Comparison of ENCODE assay signal across 18 mouse cellular contexts in genomic region chr11:74842045-74842444, GRCm38 (mm10). TPM values are rescaled to one million over a fixed set of nuclear protein-coding genes. Genes with fewer than 3 reads are reported as not detected.
DNase-seq lines count a peak whose midpoint lies in the region; ATAC-seq and TF ChIP-seq lines count a peak whose summit lies in the region.
"Had no signal": no experiment of that assay in that cellular context is flagged by ENCODE, and none has a peak within 500 bp of the region (broad histone marks: within the 10 kb centered on the region; RNA-seq: fewer than 3 reads in every experiment).

No protein-coding gene starts in this region.

- intact Hi-C loops in heart, postnatal 36 days (cut with DNase I) = no loop called here

- H3K4me3 ChIP-seq in heart, embryonic 15.5 days = no peak overlapping the region
- no peak overlapping the region for H3K4me3 ChIP-seq in kidney, postnatal 0 days (replicated peaks; ENCODE audit: low read depth, low read length)
- no peak overlapping the region for H3K4me3 ChIP-seq in kidney, embryonic 15.5 days (replicated peaks)
- peak overlapping the region; percentile 23 for H3K4me3 ChIP-seq in megakaryocyte, embryonic 14.5 days (replicated peaks)
- H3K4me3 ChIP-seq: forebrain, embryonic 12.5 days; neural tube, embryonic 15.5 days had no signal

- H3K36me3 ChIP-seq in heart, embryonic 15.5 days = peaks cover 15% of the 10 kb centered on the region
- H3K36me3 ChIP-seq in kidney, postnatal 0 days (ENCODE audit: insufficient read depth, low read length) = peaks cover 17% of the 10 kb centered on the region
- peaks cover 54% of the 10 kb centered on the region for H3K36me3 ChIP-seq in kidney, embryonic 15.5 days
- H3K36me3 ChIP-seq in megakaryocyte, embryonic 14.5 days (replicated peaks; ENCODE audit: low read length) = peaks cover 77% of the 10 kb centered on the region

- peak; percentile 5 for DNase-seq in adrenal gland, postnatal 14 days
- no peak for DNase-seq in adrenal gland, postnatal 25 days
- DNase-seq in heart, postnatal 36 days = no peak
- no peak for DNase-seq in kidney, postnatal 0 days (ENCODE audit: low spot score)
- DNase-seq: gastrocnemius, postnatal 14 days; heart, adult 18-20 months; lung, adult 18-20 months; lung, postnatal 14 days; thymus, adult 18-20 months; thymus, postnatal 4 days had no signal

- H3K9me3 ChIP-seq in heart, embryonic 15.5 days (replicated peaks) = no peaks in the 10 kb centered on the region
- H3K9me3 ChIP-seq in kidney, postnatal 0 days (replicated peaks; ENCODE audit: low read length) = no peaks in the 10 kb centered on the region
- 0 out of 2 replicates have a peak, but pooled peaks cover 3% of the 10 kb centered on the region for H3K9me3 ChIP-seq in kidney, embryonic 15.5 days (replicated peaks)
- peaks cover 17% of the 10 kb centered on the region for H3K9me3 ChIP-seq in megakaryocyte, embryonic 14.5 days
- H3K9me3 ChIP-seq: forebrain, embryonic 12.5 days; neural tube, embryonic 15.5 days had no signal

- no peak overlapping the region for H3K4me2 ChIP-seq in heart, embryonic 15.5 days
- H3K4me2 ChIP-seq in kidney, postnatal 0 days (ENCODE audit: low read length) = no peak overlapping the region
- H3K4me2 ChIP-seq in kidney, embryonic 15.5 days = no peak overlapping the region
- H3K4me2 ChIP-seq: forebrain, embryonic 12.5 days; neural tube, embryonic 15.5 days had no signal

- ATAC-seq in heart, embryonic 15.5 days (replicated peaks; ENCODE audit: insufficient number of reproducible peaks, insufficient read depth, low FRiP score, low read depth) = no peak
- no peak for ATAC-seq in kidney, postnatal 0 days (replicated peaks; ENCODE audit: low FRiP score, low read depth)
- ATAC-seq in kidney, embryonic 15.5 days (replicated peaks; ENCODE audit: low FRiP score) = no peak
- ATAC-seq in megakaryocyte, adult 5-6 weeks (ENCODE audit: poor library complexity, severe bottlenecking) = no peak
- ATAC-seq: activated CD4-positive, CD25-positive, alpha-beta regulatory T cell, adult 4 months; midbrain, embryonic 16.5 days had no signal

- no peaks in the 10 kb centered on the region for H3K27me3 ChIP-seq in heart, embryonic 15.5 days
- no peaks in the 10 kb centered on the region for H3K27me3 ChIP-seq in kidney, postnatal 0 days (ENCODE audit: insufficient read depth, low read length)
- H3K27me3 ChIP-seq in kidney, embryonic 15.5 days = no peaks in the 10 kb centered on the region
- no peaks in the 10 kb centered on the region for H3K27me3 ChIP-seq in megakaryocyte, embryonic 14.5 days (replicated peaks)
- H3K27me3 ChIP-seq: forebrain, embryonic 12.5 days; neural tube, embryonic 15.5 days had no signal

- H3K4me1 ChIP-seq in heart, embryonic 15.5 days (replicated peaks) = peaks cover 51% of the 10 kb centered on the region
- peaks cover 40% of the 10 kb centered on the region for H3K4me1 ChIP-seq in kidney, postnatal 0 days (replicated peaks; ENCODE audit: insufficient read depth, low read length)
- H3K4me1 ChIP-seq in kidney, embryonic 15.5 days = peaks cover 57% of the 10 kb centered on the region
- peaks cover 76% of the 10 kb centered on the region for H3K4me1 ChIP-seq in megakaryocyte, embryonic 14.5 days

- WGBS in heart, embryonic 15.5 days = 82% methylated on average over 13 of the region's 13 CpGs
- 82% methylated on average over 13 of the region's 13 CpGs for WGBS in kidney, postnatal 0 days
- 87% methylated on average over 13 of the region's 13 CpGs for WGBS in kidney, embryonic 15.5 days

- TF ChIP-seq CTCF in kidney, postnatal 0 days (IDR thresholded peaks at IDR 0.05; ENCODE audit: low read depth) = no peak

- H3K9ac ChIP-seq in heart, embryonic 15.5 days = no peak overlapping the region
- no peak overlapping the region for H3K9ac ChIP-seq in kidney, postnatal 0 days (ENCODE audit: low read depth, low read length)
- H3K9ac ChIP-seq in kidney, embryonic 15.5 days = no peak overlapping the region
- H3K9ac ChIP-seq: forebrain, embryonic 12.5 days; neural tube, embryonic 15.5 days had no signal

- H3K27ac ChIP-seq in heart, embryonic 15.5 days = 0 out of 2 replicates have a peak overlapping the region, but pooled peaks have one; percentile 52
- H3K27ac ChIP-seq in kidney, postnatal 0 days = peak overlapping the region; percentile 89
- no peak overlapping the region for H3K27ac ChIP-seq in kidney, embryonic 15.5 days
- H3K27ac ChIP-seq: forebrain, embryonic 12.5 days; neural tube, embryonic 15.5 days had no signal

RNA-seq across cellular contexts. Expression of gene Mnt, which starts 11.3 kb away (rescaled TPM):
- total RNA-seq in adrenal gland, postnatal 14 days (2021) = 22.8 and 29.9 TPM in 2 replicates
- 35.5 and 37.7 TPM in 2 replicates for total RNA-seq in adrenal gland, postnatal 25 days (2021)
- 3.0 and 3.7 TPM in 2 replicates for polyA plus RNA-seq in heart, embryonic 15.5 days (2015; fragmentation: Nextera tagmentation; extraction: Ambion mirVana)
- 10 to 100 TPM; 11.4 to 11.9 TPM for total RNA-seq in heart, postnatal 36 days (2021)
- 5.5 and 5.7 TPM in 2 replicates for polyA plus RNA-seq in kidney, postnatal 0 days (2015; fragmentation: Nextera tagmentation; extraction: Ambion mirVana)
- polyA plus RNA-seq in kidney, embryonic 15.5 days (2015; fragmentation: Nextera tagmentation; extraction: Ambion mirVana) = 5.0 and 5.7 TPM in 2 replicates
- polyA plus RNA-seq in megakaryocyte, embryonic 14.5 days (2012; ENCODE audit: insufficient read depth, low replicate concordance) = 59.1 and 85.0 TPM in 2 replicates
- total RNA-seq in megakaryocyte, adult 5-6 weeks (2015) = 14.5 and 17.0 TPM in 2 replicates
- total RNA-seq in megakaryocyte, adult 5-6 weeks (2017) = 3.8 and 6.1 TPM in 2 replicates

RNA-seq across cellular contexts. Expression of gene Sgsm2, which starts 54.8 kb away (rescaled TPM):
- 21.3 and 22.4 TPM in 2 replicates for total RNA-seq in adrenal gland, postnatal 14 days (2021)
- total RNA-seq in adrenal gland, postnatal 25 days (2021) = 26.0 and 34.7 TPM in 2 replicates
- 3.5 and 5.5 TPM in 2 replicates for polyA plus RNA-seq in heart, embryonic 15.5 days (2015; fragmentation: Nextera tagmentation; extraction: Ambion mirVana)
- total RNA-seq in heart, postnatal 36 days (2021) = 1 to 10 TPM; 6.1 to 6.2 TPM
- 4.9 TPM in 2 replicates for polyA plus RNA-seq in kidney, postnatal 0 days (2015; fragmentation: Nextera tagmentation; extraction: Ambion mirVana)
- polyA plus RNA-seq in kidney, embryonic 15.5 days (2015; fragmentation: Nextera tagmentation; extraction: Ambion mirVana) = 6.1 and 7.3 TPM in 2 replicates
- polyA plus RNA-seq in megakaryocyte, embryonic 14.5 days (2012; ENCODE audit: insufficient read depth, low replicate concordance) = 3.6 and 5.7 TPM in 2 replicates
- 0.64 and 1.1 TPM in 2 replicates for total RNA-seq in megakaryocyte, adult 5-6 weeks (2015)
- 1.2 and 1.6 TPM in 2 replicates for total RNA-seq in megakaryocyte, adult 5-6 weeks (2017)

RNA-seq across cellular contexts. Expression of gene Tsr1, which starts 55.8 kb away (rescaled TPM):
- total RNA-seq in adrenal gland, postnatal 14 days (2021) = 42.1 and 44.6 TPM in 2 replicates
- 32.6 and 40.9 TPM in 2 replicates for total RNA-seq in adrenal gland, postnatal 25 days (2021)
- 19.2 and 25.9 TPM in 2 replicates for polyA plus RNA-seq in heart, embryonic 15.5 days (2015; fragmentation: Nextera tagmentation; extraction: Ambion mirVana)
- total RNA-seq in heart, postnatal 36 days (2021) = 10 to 100 TPM; 19.7 to 20.2 TPM
- polyA plus RNA-seq in kidney, postnatal 0 days (2015; fragmentation: Nextera tagmentation; extraction: Ambion mirVana) = 31.6 and 32.7 TPM in 2 replicates
- 50.6 and 51.4 TPM in 2 replicates for polyA plus RNA-seq in kidney, embryonic 15.5 days (2015; fragmentation: Nextera tagmentation; extraction: Ambion mirVana)
- polyA plus RNA-seq in megakaryocyte, embryonic 14.5 days (2012; ENCODE audit: insufficient read depth, low replicate concordance) = 6.4 TPM in 1 of 2 replicates, not detected in the other
- total RNA-seq in megakaryocyte, adult 5-6 weeks (2015) = 7.7 and 9.1 TPM in 2 replicates
- 17.3 and 18.7 TPM in 2 replicates for total RNA-seq in megakaryocyte, adult 5-6 weeks (2017)
